Mouse (Mus musculus): ENCODE measurements around the gene Pou2f2.

Pou2f2 gene

DNA sequence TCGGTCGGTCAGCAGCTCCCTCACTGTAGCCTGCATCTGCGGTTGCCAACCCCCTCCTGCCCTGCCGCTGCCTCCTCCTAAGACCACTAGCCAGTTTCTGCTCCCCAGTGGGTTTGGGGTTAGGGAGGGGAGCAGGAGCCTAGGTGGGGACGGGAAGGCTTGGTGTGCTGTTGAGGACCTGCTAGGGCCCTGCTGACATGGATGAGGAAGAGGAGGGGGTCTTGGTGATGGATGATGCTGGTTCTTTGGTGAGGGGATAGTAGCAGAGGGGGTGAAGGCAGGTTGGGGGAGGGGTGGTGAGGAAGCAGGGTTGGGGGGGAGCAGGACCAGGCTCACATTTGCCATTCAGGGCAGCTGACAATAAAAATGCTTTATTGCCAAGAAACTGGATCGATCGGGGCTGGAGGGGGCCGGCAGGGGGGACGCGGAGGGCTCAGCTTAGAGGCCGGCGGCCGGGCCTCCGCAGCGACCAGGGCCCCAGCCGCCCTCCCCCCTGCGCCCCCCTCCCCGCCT, 29.3 kb downstream of the Pou2f2 start:
- DNase-seq (ENCODE audit: low read depth, low spot score): no peak

DNA sequence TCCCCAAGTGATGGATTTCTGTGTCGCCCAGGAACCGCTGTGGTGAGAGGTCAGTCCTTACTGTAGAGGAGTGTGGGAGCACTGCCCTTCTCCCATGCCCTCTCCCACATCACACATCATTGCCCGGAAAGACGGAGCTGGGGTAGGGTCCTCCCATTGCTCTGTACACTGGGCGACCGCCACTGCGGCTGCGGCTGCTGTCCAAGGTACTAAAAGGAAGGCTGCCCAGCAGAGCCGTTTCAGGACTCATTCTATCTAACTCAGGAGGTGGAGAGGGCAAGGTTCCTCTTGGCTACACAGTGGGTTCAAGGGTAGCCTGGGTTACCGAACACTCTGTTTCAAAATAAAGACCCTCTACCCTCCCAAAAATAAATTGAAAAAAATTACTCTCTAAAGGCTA, 33.6 kb downstream of the Pou2f2 start:
- no peak for DNase-seq (ENCODE audit: low read depth, low spot score)

DNA sequence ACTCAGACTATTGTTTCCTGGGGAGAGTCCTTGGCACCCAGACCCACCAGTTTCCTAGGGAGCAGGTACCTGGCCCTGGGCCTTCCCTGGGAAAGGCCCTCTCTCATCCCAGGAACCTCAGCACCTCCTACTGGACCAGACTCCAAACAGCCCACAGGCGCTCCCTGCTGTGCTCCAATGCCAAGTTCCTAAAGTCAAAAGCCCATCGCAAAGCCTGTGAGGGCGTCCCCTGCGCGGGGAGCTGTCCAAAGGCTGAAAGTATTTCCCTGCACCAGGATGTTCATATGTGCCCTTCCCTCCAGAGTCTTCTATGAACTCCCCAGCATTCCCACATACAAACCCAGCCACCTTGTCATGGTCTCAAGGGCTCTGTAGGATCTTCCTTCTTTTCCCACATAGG, 37.8 kb downstream of the Pou2f2 start:
- no peak for DNase-seq (ENCODE audit: low read depth, low spot score)

DNA sequence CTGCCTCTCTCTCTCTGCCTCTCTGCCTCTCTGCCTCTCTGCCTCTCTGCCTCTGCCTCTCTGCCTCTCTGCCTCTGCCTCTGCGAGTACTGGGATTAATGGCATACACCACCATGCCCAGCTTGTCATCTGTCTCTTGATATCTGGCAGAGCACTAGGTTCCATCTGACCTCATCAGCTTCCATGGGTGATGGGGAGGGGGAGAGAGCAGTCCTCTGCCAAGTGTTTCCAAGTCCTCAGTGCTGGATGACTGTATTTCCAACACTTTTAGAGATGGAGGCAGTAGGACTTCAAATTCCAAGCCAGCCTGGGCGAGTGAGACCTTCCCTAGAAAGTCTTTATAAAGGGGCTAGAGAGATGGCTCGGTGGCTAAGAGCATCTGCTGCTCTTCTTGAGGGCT, 42.0 kb downstream of the Pou2f2 start:
- no peak for DNase-seq (ENCODE audit: low read depth, low spot score)

DNA sequence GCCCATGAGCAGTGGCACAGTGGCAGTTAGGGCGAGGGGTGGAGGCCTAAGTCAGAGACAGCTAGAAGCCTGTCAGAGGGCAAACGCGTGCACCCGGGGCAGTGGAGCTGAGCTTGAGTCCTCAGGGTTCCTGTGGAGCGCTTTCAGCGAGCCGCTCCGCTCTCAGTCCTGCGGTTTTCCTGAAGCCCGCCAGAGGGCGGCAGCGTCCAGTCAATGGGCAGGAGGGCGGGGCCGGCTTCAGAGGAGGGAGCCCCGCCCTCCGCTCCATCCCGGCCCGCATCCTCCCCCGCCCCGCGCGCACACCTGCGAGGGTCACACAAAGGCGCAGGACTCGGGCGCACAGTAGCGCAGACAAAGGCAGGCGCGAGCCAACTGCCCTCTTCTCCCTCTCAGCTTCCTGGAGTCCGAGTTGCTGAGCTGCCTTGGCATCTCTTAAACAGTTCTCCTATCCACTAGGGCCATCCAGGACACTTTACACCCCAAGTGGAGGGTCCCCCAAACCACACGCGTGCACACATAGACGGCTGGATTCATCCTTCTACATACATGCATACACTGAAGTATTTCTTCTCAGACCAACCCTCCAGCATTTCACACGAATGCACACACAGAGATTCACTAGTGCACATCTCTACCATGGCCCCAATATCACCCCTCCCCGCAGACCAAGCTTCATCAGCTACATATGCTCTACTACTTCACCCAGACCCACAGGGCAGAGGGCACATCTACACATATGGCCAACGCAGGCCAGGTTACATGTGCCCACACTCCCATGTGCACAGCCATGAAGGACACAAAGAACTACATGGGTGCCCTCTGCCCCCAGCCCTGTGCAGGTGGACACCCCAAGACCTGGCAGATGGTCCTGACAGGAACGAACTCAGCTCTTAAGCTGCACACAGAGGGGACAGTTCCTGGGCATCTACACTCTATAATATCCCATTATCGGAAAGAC, 46.2 kb downstream of the Pou2f2 start:
- peak; percentile 64 for DNase-seq (ENCODE audit: low read depth, low spot score)

DNA sequence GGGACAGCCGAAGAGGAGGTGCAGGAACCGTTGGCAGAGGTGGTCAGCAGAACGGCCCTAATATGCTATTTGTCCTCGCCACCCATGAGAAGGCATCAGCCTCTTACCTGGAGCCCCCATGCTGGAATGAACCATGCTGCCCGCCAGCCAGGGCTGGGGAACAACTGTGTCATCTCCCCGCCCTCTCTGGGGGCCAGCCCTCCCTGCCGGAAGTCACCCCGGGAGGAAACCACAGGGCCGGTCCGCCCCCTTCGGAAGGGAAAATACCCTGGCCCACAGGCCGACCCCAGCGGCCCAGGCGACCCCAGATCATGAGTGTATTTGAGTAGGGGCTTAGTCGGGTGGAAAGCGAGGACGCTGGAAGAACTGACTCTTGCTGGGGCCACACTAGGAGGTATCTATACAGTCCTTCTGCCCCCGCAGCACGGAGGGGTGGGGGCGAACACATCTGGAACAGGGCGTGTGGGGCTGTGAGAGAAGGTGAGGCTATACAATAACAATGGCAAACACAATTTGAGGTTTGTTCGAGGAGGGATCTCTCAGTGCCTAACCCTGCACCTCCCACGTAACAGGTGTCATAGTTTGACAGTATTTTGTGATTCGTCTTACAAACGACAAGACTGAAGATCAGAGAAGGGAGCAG, 47.1 kb downstream of the Pou2f2 start:
- DNase-seq (ENCODE audit: low read depth, low spot score): no peak

DNA sequence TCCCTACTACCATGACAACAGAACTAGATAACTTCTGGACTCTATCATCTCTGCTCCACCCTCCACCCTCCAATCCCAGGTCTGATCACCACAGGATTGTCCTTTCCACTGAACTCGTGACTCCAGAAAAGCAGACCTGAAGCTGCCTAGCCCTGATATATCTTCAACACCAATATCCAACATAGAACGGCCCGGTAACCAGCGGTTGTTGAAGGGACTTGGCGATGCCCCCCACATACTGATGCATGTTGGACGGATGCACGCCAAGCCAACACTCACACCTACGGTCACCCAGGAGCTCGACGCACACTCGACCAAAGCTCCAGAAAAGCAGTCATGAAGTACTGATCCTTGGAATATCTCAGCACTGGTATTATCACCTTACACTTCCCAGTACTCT, 48.3 kb downstream of the Pou2f2 start:
- no peak for DNase-seq (ENCODE audit: low read depth, low spot score)

DNA sequence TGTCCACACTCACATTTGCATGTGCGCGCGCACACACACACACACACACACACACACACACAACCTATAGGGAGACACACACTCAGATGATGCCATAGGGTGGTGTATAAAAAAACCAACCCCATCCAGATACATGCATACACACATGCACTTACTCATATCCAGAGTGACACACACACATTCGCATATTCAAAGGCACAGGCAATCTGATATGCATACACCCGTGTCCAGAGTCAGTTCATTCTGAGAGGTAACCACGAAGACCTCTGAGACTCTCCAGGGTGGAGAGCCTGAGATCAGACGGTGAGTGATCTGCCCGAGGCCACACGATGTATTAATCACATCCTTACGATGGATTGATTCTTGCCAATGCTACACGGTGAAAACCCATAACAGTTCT, 49.0 kb downstream of the Pou2f2 start:
- DNase-seq (ENCODE audit: low read depth, low spot score): no peak

DNA sequence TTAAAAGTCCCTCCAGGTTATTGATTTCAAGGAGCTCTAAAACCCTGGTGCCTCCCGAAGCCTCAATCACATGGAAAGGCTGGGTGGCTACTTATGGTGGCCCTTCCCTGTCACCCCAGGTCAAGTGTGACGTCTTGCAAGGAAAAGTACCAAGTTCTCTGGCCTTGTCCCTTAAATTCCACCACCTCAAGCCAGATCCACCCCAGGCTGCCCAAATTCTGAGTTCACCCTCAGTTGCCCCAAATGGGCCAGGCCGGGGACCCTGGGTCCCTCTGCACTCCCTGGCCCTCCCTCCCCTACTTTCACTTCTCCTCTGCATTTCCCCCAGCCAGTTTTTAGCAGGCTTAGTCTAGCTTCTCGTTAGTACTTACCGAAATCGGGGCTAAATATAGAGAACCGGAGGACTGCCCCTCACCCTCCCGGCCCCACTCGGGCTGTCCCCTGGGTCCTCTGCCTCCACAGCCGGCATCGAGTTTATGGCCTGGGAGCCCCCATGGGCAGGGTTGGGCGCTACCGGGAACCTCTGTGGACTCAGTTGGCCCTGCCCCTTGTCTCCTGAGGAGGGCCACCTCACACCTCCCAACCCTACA, 50.0 kb downstream of the Pou2f2 start:
- no peak for DNase-seq (ENCODE audit: low read depth, low spot score)

DNA sequence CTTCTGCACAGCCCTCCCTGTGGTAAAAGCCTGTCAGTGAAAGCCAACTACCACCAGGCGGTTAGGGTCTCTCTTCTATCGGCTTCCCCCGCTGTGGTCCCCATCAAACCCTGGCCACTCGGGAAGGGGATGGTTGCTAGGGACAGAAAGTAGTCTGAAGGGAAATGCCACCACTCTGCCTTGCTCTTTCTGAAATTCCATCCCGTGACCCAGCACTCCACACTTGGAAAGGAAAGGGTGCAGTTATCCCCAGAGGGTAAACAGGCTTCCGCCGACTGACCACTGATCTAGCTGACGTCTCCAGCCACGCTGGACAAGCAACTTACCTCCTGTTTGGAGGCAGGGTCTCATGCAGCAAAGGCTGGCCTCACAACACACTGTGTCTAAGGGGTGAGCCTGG, 51.6 kb downstream of the Pou2f2 start:
- DNase-seq (ENCODE audit: low read depth, low spot score): no peak

DNA sequence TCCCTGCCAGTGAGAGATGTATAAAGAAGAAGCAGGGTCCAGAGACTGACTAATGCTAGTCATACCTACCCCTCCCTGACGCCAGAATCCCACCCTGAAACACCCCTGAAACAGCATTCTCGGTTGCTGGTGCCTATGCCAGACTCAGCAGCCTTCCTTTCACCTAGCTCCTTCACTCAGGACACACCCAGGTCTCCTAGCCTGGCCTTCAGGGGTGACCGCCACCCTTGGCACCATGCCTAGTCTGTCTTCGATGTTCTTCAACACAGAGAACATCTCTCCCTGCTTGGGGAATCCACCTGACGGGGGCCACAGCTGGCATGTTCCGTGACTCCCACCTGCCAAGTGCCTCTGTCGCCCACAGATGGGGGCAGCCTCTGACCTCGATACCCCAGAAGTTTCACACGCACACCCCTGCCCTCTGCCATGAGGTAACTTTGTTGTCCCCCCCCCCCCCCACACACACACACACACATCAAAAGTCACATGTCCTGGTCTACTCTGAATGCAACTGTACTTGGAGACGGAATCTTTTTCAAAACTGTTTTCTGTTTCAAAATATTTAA, 53.7 kb downstream of the Pou2f2 start:
- no peak for DNase-seq (ENCODE audit: low read depth, low spot score)

DNA sequence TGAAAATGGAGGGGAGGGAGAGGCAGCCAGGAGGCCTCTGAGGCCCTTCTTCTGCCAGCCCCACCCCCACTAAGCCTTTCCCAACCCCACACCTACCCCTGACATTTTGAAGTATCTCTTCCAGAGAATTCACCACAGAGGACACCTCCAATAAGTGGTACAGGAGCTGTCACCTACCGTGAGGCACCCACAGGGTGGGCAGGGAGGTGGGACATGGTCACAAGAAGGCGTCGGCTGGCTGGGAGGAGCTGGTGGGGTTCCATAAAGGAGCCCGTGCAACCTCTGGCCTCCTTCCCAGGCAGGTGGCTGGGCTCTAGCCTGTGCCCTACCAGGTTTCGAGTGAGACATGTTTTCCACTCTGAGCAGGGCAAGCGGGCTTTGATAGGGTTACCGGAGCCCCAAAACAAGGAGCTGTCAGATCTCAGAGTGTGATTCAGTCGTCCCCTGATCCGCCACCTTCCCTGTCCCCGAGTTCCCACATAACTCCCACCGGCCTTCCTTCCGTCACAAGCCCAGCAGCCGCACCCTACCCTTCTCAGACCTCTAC, 58.2 kb downstream of the Pou2f2 start:
- no peak for DNase-seq (ENCODE audit: low read depth, low spot score)

DNA sequence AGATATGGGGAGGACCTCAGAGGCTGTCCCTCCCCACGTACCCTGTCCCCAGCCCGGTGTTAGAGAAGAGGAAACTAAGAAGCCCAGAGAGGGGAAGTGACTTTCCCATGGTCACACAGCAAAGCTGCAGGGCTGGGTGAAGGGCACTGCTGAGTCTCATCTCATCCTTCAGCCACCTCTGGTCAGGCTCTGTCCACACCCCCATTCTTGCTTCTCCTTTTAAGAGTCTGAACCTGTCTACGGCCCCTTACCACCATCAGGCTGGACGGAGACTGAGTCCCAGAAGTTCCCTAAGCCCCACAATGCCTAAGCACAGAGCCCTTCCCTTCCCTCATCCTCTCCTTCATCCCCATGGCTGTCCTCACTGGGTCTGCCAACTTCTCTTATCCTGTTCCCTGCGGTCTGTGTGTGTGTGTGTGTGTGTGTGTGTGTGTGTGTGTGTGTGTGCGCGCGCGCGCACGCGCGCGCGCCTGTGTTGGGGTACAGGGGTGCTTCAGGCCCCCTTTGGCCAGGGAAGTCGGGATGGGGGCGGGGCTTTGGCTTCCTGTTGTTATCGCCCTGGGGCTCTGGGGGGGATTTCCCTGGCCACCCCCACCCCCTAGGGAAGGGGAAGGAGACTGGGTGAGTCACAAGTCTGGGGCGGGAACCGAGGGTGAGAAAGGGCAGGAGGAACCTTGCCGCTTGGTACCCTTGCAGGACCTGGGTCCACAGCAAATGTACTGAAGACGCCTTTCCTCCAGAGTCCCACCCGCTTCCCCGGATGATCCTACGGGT, 59.3 kb downstream of the Pou2f2 start:
- DNase-seq (ENCODE audit: low read depth, low spot score): no peak

DNA sequence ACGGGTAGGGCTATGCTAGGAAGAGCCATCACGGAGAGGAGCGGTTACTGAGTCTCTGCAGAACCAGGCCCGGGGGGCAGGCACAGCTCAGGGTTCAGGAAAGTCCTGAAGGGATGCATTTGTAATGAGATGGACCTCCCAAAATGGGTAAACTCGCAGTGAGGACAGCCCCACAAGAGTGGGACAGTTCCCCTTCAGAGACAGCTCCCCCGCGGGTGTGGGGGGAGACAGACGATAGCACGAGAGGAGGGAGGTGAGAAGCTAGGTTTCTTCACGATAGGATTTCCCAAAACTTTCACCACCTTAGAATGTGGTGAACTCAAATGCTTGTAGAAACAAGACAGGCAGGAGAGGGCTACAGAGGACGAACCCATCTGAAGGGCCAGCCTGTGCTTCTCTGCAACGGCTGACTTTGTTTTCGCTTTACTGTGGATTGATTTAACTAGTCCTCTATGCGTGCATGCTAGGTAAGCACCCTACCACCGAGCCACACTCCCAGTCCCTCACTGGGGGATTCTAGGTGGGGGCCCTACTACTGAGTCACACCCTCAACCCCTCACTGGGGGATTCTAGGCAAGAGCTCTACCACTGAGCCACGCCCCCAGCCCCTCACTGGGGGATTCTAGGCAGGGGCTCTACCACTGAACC, 66.4 kb downstream of the Pou2f2 start:
- DNase-seq (ENCODE audit: low read depth, low spot score): no peak

DNA sequence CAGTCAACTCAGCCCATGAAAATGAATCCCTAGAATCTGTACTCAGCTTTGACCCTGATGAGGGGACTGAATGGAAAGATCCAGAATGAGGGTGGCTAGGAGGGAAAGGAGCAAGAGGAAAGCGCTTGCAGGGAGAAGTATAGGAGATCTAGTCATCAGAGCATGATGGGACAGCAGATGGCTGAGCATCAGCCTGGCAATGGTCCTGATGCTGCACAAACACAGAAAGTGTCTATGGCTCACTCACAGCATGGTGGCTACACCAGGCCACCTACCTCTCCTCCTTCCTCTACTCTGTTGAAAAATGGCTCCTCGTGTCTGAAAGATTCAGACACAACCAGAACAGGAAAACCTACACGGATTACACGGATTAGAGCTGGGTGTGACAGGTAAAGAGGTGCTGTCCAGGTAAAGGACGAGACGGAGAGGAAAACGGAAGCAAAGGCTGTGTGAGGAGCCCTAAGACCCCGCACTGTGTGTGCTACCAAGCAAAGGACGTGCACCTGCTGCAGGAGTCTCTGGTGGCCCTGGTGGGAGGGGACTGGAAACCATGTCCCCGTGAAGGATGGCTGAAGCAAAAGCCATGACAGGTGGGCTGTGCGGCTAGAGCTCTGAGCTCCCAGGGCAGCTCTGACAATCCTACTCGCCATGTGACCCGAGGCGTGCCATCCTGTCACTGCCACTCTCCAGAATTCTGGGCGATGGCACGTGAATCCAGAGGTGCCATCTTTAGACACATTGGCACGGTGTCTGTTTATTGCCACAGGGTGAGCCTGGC, 67.2 kb downstream of the Pou2f2 start:
- DNase-seq (ENCODE audit: low read depth, low spot score): no peak

DNA sequence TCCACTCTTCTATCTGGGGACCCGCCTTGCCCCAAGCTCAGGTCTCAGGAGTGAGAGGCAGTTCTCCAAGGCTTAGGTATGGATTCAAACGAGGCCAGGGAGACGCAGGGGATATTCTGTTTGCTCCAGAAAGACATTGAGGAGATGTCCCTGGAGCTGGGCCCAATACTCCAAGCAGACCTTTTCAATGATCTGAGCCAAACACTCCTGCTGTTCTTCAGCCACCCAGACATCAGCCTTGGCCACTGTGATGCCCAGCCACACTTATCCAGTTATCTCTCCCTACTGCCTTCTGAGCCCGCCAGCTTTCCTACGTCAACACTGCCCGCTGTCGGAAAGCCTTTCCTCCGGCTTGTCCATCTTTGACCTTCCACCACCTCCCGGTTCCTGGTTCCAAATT, 69.2 kb downstream of the Pou2f2 start:
- DNase-seq (ENCODE audit: low read depth, low spot score): no peak

DNA sequence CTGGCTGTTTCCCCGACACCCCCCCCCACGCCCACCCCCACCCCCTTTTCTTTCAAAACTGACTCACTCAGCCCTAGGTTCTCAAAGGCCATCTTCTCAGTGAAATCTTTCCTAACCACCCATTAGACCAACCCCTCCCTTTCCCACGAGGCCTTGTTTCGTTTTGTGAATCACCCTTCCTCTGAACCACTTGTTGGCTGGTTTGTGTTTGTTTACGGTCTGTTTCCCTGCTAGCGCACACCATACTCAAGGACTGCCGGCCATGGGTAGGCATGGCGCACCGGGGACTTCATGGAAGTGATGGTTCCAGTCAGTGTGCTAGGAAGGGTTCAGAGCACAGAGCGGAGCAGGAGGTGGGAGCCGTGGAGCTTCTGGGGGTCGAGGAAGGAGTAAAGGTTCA, 70.2 kb downstream of the Pou2f2 start:
- no peak for DNase-seq (ENCODE audit: low read depth, low spot score)

DNA sequence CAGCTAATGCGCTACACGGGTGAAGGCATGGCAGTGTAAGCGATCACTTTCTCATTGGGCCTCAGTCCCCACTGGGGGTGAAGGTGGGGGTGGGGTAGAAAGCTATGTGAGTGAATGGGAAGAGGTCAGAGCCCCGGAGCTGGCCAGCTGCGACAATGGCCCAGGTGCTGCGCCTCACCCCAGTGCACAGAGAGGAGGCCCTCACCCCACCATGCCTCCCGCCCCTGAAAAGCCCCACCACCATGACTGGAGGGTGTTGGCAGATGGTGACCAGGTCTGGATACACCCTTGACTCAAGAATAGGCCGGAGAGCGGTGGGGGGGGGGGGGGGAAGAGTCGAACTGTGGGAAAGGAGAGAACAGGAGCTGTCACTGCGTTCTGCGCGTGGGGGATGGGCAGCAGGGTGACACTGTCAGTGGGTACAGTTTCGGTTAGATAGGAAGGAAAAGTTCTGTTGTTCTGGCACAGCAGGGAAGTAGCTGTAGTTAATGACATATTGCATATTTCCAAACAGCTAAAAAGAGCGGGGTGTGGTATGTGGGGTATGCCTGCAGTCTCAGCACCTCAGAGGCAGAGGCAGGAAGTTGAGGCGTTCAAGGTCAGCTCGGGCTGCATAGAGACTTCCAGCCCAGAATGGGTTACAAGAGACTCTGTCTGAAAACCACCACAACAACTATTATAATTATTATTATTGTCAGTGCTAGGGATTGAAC, 72.6 kb downstream of the Pou2f2 start:
- no peak for DNase-seq (ENCODE audit: low read depth, low spot score)

All from WW6 (cell line).